Mouse (Mus musculus): ENCODE results near the gene Twist2. TPM values are rescaled to one million over a fixed set of nuclear protein-coding genes. Genes with fewer than 3 reads are reported as not detected.

The Twist2 gene
- polyA plus RNA-seq, 1 experiment from 2014 or later, result 4.1 TPM

DNA sequence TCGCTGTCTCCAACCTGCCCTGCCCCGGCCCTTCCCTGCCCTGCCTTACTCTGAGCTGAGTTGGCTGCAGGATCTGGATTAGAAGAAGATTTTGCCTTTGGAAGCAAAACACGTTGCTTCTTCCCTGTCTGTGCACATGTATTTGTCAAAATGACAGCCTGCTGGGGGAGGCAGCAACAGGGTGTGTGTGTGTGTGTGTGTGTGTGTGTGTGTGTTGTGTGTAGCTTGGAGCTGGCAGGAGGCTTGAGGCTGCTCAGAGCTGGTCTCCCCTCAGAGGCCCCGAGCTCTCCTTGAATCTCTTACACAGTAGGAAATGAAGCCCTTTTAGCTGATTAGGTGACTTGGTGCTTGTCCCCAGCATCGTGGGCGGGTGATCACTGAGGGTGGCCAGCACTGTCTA lies 38.7 kb downstream of the Twist2 start:
- H3K9ac ChIP-seq (replicated peaks; ENCODE audit: low read depth), result no peak overlapping the region
- ATAC-seq, result no peak
- WGBS, result 69% methylated on average over 6 of the region's 6 CpGs
- no peaks in the 10 kb centered on the region; the same call in none of the 2 replicates for H3K4me1 ChIP-seq (ENCODE audit: insufficient read depth, low read depth, low read length)
- no peaks in the 10 kb centered on the region for H3K36me3 ChIP-seq (ENCODE audit: insufficient read depth, low read length)
- no peaks in the 10 kb centered on the region for H3K27me3 ChIP-seq (replicated peaks; ENCODE audit: insufficient read depth, low read length)
- TF ChIP-seq EP300 (IDR thresholded peaks at IDR 0.05), result no peak
- TF ChIP-seq CTCF (IDR thresholded peaks at IDR 0.05), result no peak
- no peaks in the 10 kb centered on the region for H3K9me3 ChIP-seq (ENCODE audit: low read length)
- H3K4me3 ChIP-seq (ENCODE audit: low read depth, low read length), result no peak overlapping the region
- H3K27ac ChIP-seq (ENCODE audit: low read length), result no peak overlapping the region
- no peak for DNase-seq (ENCODE audit: low spot score)
- no peak overlapping the region for H3K4me2 ChIP-seq (replicated peaks; ENCODE audit: low read depth, low read length)

DNA sequence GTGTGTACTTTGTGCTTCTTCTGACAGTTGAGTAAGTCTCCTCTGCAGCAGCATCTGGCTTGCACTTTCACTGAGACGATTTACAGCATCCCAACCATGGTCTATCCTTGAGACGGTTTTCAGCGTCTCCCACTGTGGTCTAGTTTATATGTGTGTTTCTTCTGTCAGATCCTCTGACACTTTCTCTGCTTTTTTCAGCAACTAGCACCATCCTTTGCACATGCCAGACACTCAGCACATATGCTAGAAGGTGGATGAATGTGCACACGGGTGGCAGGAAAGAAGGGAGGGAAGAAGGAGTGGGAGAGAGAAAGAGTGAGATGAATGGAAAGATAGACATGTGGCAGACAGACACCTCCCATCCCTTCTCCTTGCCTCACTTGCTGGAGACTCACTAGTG lies 43.0 kb downstream of the Twist2 start:
- 63% methylated on average over 4 of the region's 4 CpGs for WGBS
- no peaks in the 10 kb centered on the region for H3K36me3 ChIP-seq (ENCODE audit: insufficient read depth, low read length)
- ATAC-seq (no peak), DNase-seq (ENCODE audit: low spot score) (no peak)
- no peak overlapping the region for H3K27ac ChIP-seq (ENCODE audit: low read length)
- no peaks in the 10 kb centered on the region for H3K27me3 ChIP-seq (replicated peaks; ENCODE audit: insufficient read depth, low read length)
- no peak overlapping the region for H3K4me3 ChIP-seq (ENCODE audit: low read depth, low read length)
- H3K9ac ChIP-seq (replicated peaks; ENCODE audit: low read depth), result no peak overlapping the region
- H3K4me2 ChIP-seq (replicated peaks; ENCODE audit: low read depth, low read length), result no peak overlapping the region
- H3K4me1 ChIP-seq (ENCODE audit: insufficient read depth, low read depth, low read length), result no peaks in the 10 kb centered on the region; the same call in none of the 2 replicates
- TF ChIP-seq CTCF (IDR thresholded peaks at IDR 0.05) (no peak), EP300 (IDR thresholded peaks at IDR 0.05) (no peak)
- H3K9me3 ChIP-seq (ENCODE audit: low read length), result no peaks in the 10 kb centered on the region

DNA sequence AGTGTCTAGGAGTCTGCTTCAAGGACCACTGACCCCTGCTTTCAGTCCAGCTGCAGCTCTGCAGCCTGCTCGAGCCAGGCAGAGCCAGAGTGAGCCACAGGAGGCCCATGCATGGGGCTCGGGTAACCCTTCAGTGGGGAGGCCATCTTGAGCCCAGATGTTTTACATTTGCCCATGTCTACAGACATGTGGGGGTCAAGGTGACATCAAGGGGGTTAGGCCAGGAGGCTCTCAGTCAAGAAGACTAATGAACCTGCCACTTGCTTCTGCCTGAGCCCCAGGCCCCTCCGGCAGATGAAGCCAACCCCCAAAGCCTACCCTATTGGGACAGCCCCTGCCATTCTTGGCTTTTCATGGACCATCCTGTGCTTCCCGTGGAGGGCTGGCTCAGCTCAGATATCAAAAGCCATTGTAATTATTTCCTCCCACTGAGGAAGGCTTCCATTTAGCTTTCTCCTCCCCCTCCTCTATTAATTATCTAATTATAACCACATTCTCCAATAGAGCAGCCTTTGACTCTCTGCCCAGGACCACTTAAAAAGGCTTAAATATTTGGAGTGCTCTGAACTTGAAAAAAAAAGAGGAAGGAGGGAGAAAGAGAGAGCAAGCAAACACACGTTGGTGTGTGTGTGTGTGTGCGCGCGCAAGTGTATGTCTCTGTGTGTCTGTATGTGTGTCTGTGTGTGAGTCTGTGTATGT lies 43.6 kb downstream of the Twist2 start:
- Histone ChIP-seq H3K4me1 (ENCODE audit: insufficient read depth, low read depth, low read length) (no peaks in the 10 kb centered on the region; the same call in none of the 2 replicates), H3K9me3 (ENCODE audit: low read length) (no peaks in the 10 kb centered on the region), H3K27me3 (replicated peaks; ENCODE audit: insufficient read depth, low read length) (no peaks in the 10 kb centered on the region), H3K27ac (ENCODE audit: low read length) (no peak overlapping the region), H3K9ac (replicated peaks; ENCODE audit: low read depth) (no peak overlapping the region), H3K4me2 (replicated peaks; ENCODE audit: low read depth, low read length) (peak overlapping the region; percentile 28; the same call in 1 of the 2 replicates), H3K36me3 (ENCODE audit: insufficient read depth, low read length) (no peaks in the 10 kb centered on the region), H3K4me3 (ENCODE audit: low read depth, low read length) (no peak overlapping the region)
- ATAC-seq (peak; percentile 55), DNase-seq (ENCODE audit: low spot score) (peak; percentile 46)
- 39% methylated on average over 8 of the region's 8 CpGs for WGBS
- TF ChIP-seq EP300 (IDR thresholded peaks at IDR 0.05) (0 out of 2 replicates have a peak, but pooled peaks have one; percentile 19), CTCF (IDR thresholded peaks at IDR 0.05) (no peak)

DNA sequence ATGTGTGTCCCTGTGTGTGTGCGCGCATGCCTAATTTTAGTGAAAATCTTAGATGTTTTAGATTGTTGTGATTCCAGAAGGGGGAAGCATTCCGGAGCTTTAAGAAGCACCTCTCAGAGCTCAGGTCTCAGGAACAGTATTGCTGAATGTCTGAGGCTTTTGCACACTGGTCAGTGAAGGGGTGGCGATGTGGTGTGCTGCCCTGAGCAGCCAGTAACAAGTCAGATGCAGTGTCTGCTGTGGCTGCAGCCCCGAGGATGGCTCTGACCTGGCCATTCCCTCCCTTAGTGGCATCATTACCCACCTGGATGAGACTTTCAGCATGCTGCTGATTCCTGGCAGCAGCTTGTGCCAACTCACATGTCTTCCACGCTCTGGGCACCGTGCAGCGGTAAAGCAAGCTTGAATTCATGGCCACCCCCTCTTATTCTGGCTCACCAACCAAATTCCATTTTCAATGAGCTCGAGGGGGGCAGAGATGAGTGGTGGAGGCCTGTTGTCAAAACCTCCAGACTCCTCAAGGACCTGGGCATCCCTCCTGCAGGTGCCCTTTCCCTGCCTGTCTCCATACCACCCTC lies 44.2 kb downstream of the Twist2 start:
- Histone ChIP-seq H3K27me3 (replicated peaks; ENCODE audit: insufficient read depth, low read length) (no peaks in the 10 kb centered on the region), H3K27ac (ENCODE audit: low read length) (no peak overlapping the region), H3K36me3 (ENCODE audit: insufficient read depth, low read length) (no peaks in the 10 kb centered on the region), H3K4me2 (replicated peaks; ENCODE audit: low read depth, low read length) (peak overlapping the region; percentile 28; the same call in 1 of the 2 replicates), H3K9me3 (ENCODE audit: low read length) (no peaks in the 10 kb centered on the region), H3K9ac (replicated peaks; ENCODE audit: low read depth) (no peak overlapping the region), H3K4me1 (ENCODE audit: insufficient read depth, low read depth, low read length) (no peaks in the 10 kb centered on the region; the same call in none of the 2 replicates), H3K4me3 (ENCODE audit: low read depth, low read length) (no peak overlapping the region)
- ATAC-seq (peak; percentile 65; the same call in 1 of the 2 replicates), DNase-seq (ENCODE audit: low spot score) (no peak)
- WGBS, result 55% methylated on average over 9 of the region's 9 CpGs
- no peak for TF ChIP-seq CTCF (IDR thresholded peaks at IDR 0.05)

DNA sequence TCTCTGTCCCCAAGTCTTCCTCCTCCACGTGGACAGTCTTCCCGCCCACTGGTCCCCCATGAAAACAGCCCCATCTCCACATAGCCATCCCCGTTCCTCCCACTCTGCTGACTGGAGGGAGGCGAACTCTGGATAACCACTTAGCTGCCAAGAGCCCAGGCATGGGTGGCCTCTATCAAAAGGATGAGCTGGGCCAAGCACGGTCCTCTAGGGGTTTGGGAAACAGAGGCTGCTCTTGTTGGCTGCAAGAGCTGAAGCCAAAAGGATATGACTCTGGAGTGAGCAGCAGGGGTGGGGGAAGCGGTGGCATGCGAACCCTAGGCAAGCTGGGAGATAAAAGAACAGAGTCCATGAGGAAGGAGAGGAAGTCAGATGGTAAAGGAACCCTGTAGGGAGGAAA lies 50.0 kb downstream of the Twist2 start:
- no peak overlapping the region for H3K27ac ChIP-seq (ENCODE audit: low read length)

DNA sequence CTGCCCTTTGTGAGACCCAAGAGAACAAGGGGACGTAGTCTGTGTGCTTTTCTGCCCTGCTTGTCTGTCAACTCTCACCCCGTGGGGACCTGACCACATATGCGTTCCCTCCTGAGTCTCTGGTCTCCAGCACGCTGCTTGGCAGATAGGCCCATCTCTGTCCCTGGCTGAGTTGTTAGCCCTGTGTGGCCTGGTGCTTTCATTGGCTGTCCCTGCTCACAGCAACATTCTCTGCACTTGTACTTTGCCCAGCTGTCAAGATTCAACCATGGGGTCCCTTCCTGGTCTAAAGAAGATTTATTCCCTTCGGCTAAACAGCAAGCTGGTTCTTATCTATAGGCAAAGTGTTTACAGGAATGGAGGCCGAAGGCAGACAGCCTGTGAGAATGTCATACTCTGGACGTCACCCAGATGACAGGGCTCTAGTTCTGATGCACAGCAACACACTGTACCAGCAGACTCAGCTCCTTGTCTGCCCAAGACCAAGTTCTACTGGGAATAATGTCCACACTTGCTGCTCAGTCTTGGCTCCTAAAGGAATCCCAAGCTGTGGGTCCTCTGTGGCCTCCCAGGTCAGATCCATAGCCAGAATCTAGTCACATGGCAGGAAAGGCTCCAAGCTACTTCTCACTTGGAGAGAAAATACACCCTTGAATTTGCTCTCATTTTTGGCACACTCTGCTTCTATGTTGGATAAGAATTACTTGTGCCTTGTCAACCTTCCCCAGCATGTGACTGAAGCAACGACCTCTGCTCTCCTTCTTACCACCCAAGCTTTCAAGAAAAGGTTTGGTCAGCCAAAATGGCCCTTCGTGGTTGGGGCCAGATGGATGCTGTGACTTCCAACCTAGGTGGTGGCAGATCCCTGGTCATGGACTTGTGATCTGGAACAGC lies 55.8 kb downstream of the Twist2 start:
- ATAC-seq (peak; percentile 60), DNase-seq (ENCODE audit: low spot score) (peak; percentile 24)
- H3K27me3 ChIP-seq (replicated peaks; ENCODE audit: insufficient read depth, low read length), result no peaks in the 10 kb centered on the region
- no peaks in the 10 kb centered on the region for H3K4me1 ChIP-seq (ENCODE audit: insufficient read depth, low read depth, low read length)
- no peak overlapping the region for H3K4me3 ChIP-seq (ENCODE audit: low read depth, low read length)
- H3K9ac ChIP-seq (replicated peaks; ENCODE audit: low read depth), result no peak overlapping the region
- no peak overlapping the region for H3K27ac ChIP-seq (ENCODE audit: low read length)
- no peaks in the 10 kb centered on the region for H3K36me3 ChIP-seq (ENCODE audit: insufficient read depth, low read length)
- no peak overlapping the region for H3K4me2 ChIP-seq (replicated peaks; ENCODE audit: low read depth, low read length)
- no peak for TF ChIP-seq CTCF (IDR thresholded peaks at IDR 0.05)
- TF ChIP-seq EP300 (IDR thresholded peaks at IDR 0.05), result no peak
- WGBS, result 36% methylated on average over 9 of the region's 9 CpGs
- H3K9me3 ChIP-seq (ENCODE audit: low read length), result no peaks in the 10 kb centered on the region

More for the DNA sequence above, 50.0 kb downstream of the Twist2 start:
- 79% methylated on average over 7 of the region's 7 CpGs for WGBS
- Histone ChIP-seq H3K4me3 (ENCODE audit: low read depth, low read length) (no peak overlapping the region), H3K27me3 (replicated peaks; ENCODE audit: insufficient read depth, low read length) (no peaks in the 10 kb centered on the region), H3K4me2 (replicated peaks; ENCODE audit: low read depth, low read length) (no peak overlapping the region), H3K36me3 (ENCODE audit: insufficient read depth, low read length) (no peaks in the 10 kb centered on the region), H3K4me1 (ENCODE audit: insufficient read depth, low read depth, low read length) (no peaks in the 10 kb centered on the region), H3K9ac (replicated peaks; ENCODE audit: low read depth) (no peak overlapping the region), H3K9me3 (ENCODE audit: low read length) (no peaks in the 10 kb centered on the region)
- TF ChIP-seq EP300 (IDR thresholded peaks at IDR 0.05) (no peak), CTCF (IDR thresholded peaks at IDR 0.05) (no peak)
- DNase-seq (ENCODE audit: low spot score) (no peak), ATAC-seq (no peak)
